Mouse (Mus musculus) adrenal gland, postnatal 10 days (tissue): ENCODE data around the gene Slc9a8. TPM values are rescaled to one million over a fixed set of nuclear protein-coding genes. Genes with fewer than 3 reads are reported as not detected.

Source experiments
- DNase-seq: peaks from one replicate; pipeline ENCODE4 v3.0.0; 2021; ENCODE audit warnings: mixed read lengths
- total RNA-seq, 2 experiments: library from RNA; stranded (reverse); gene quantifications; 2 replicates each; pipeline ENCODE4 v1.2.3; 2021

Slc9a8 gene
- total RNA-seq, 2 experiments from 2014 or later: 28.8 to 37.0 TPM

DNA sequence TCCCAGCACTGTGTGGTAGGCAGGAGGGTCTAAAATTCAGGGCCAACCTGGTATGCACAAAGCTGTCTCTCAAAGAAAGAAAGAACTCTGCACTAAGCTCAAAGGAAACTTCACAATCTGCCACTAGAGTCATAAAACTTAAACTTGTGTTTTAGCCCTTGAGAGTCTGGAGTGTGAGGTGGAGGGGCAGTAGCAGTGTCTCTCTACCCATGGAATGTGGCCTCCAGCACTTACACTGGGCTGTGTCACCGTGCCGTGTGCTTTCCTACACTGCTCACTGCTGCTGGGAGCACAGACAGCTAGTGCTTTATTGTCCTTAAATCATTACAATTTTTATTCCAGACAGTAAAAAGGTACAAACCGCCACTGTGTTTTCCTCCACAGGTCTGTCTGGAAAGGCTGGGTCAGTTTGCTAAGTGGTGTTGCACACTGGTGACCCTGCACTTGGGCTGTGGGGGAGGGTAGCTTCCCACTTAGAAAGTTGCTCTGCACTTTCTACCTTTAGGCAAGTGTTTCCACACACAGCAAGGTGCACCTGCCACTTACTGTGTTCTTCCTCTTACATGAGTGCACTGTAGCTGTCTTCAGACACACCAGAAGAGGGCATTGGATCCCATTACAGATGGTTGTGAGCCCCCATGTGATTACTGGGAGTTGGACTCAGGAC is 86.3 kb downstream of the Slc9a8 start:
- DNase-seq: no peak

- no peak for DNase-seq
These were observed 87.1 kb downstream of the Slc9a8 start for GRCm38 (mm10) chr2:167508569-167508968.

DNA sequence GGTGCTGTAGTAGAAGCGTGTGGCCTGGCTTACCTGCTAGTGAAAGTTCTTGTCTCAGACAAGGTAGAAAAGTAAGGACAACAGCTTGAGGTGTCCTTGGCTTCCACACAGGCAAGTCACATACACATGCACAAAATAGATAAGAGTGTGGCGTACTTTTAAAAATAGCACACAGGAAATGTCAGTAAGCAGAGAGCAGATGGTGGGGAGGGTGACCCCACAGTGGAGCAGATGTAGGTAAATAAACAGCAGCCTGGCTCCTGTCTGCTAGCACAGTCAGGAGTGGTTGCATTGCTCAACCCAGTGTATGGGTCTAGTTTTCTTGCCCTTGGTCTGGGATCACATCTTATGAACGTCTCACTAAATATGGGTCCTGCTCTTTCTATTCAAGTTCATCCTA is 89.0 kb downstream of the Slc9a8 start:
- no peak for DNase-seq

DNA sequence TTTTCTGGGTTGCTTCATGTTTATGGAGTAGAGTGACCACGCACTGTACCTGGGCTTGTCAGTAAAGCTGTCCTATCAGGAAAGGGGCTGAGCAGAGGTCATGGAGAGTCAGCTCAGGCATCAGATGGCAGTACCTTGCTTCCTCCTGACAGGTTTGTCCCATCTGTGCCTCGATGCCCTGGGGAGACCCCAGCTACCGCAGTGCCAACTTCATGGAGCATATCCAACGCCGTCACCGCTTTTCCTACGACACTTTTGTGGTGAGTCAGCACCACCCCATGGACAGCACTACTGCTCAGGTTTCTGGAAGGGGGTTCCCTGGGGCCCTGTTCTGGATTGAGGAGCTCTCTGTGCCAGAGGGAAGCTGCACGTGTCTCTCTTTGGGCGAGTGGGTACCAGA is 90.9 kb downstream of the Slc9a8 start:
- no peak for DNase-seq

DNA sequence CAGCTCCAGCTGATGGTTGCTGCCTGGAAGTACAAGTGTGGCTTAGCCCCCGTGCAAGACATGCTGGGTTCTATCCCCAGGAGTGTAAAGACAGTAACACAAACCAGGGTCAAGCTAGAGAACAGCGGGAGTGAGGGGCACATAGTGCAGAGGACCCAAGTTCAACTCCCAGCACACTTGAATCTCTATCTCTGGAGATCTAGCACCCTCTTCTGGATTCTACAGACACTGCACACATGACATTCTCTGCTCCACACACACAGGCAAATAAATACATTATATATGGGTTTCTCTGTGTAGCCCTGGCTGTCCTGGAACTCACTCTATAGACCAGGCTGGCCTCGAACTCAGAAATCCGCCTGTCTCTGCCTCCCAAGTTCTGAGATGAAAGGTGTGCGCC is 91.5 kb downstream of the Slc9a8 start:
- no peak for DNase-seq

- no peak for DNase-seq
These were observed 93.1 kb downstream of the Slc9a8 start for GRCm38 (mm10) chr2:167514641-167515040.

- no peak for DNase-seq
These were observed 94.2 kb downstream of the Slc9a8 start for GRCm38 (mm10) chr2:167515688-167516087.

DNA sequence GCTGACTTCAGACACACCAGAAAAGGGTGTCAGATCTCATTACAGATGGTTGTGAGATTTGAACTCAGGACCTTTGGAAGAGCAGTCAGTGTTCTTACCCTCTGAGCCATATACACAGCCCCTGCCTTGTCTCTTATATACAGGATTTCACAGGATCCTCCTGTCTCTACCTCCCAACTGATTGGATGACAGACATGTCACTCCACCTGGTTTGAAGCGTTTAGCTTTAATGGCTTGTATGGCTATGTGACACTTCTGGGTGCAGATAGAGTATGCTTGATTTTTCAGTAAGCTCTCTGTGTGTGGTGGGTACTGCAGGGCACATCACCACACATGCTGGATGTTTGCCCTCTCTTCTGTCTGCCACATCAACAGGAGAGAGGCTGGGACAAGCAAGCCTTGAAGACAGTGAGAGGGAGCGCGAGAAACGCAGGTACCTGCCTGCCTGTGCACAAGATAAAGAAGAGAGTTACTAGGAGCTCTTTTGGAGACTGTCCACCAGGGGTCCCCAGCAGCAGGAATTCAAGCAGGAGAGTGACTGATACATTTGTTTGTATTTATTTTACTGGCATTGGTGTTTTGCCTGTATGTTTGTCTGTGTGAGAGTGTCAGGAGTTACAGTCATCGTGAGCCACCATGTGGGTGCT is 98.2 kb downstream of the Slc9a8 start:
- DNase-seq: no peak

Other genes with a start within 250 kb of the Slc9a8 start
- 10 to 100 TPM; 20.8 to 27.7 TPM for gene Kcnb1, start 231.6 kb upstream of the Slc9a8 start, total RNA-seq
- 10 to 100 TPM; 18.7 to 23.3 TPM for gene Ptgis, start 181.1 kb upstream of the Slc9a8 start, total RNA-seq
- 10 to 100 TPM; 55.5 to 76.9 TPM for gene B4galt5, start 72.5 kb upstream of the Slc9a8 start, total RNA-seq
- 10 to 100 TPM; 51.0 to 55.9 TPM for gene Rnf114, start 70.9 kb downstream of the Slc9a8 start, total RNA-seq
- 10 to 100 TPM; 26.5 to 28.9 TPM for gene Spata2, start 71.2 kb downstream of the Slc9a8 start, total RNA-seq
- 1 to 10 TPM; 6.2 to 8.5 TPM for gene Snai1, start 116.5 kb downstream of the Slc9a8 start, total RNA-seq
- gene Ube2v1, start 210.4 kb downstream of the Slc9a8 start, total RNA-seq: 100 to 1,000 TPM; 159 to 162 TPM
- 10 to 100 TPM; 16.4 to 17.5 TPM for gene Gm20431, start 239.8 kb downstream of the Slc9a8 start, total RNA-seq